Mouse (Mus musculus) WW6 (cell line): ENCODE measurements at regions not wholly inside any gene's neighbourhood (a gene's known extent, or its start where the extent isn't known, plus 50 kb on each side); places are given as distances from the start of the nearest gene placed in this dataset.

Source experiments
- DNase-seq: peaks from one replicate; pipeline ENCODE4 v3.0.0-alpha.2; 2013; ENCODE audit warnings: low read depth, low spot score

- no peak for DNase-seq
Measured at GRCm38 (mm10) chr11:38224300-38224699, 988.5 kb upstream of the Tenm2 start.

- no peak for DNase-seq
Measured at GRCm38 (mm10) chr11:38203347-38203746, 967.6 kb upstream of the Tenm2 start.

- DNase-seq, result no peak
Measured at GRCm38 (mm10) chr11:38201136-38201741, 965.5 kb upstream of the Tenm2 start.

- DNase-seq, result no peak
Measured at GRCm38 (mm10) chr11:38193719-38194118, 958.0 kb upstream of the Tenm2 start.

GRCm38 (mm10) chr11:38191895-38192547 is 956.3 kb upstream of the Tenm2 start:
- DNase-seq, result no peak

- no peak for DNase-seq
Measured at GRCm38 (mm10) chr11:38191437-38191836, 955.7 kb upstream of the Tenm2 start.

- DNase-seq, result no peak
Measured at GRCm38 (mm10) chr11:38170721-38171120, 935.0 kb upstream of the Tenm2 start.

- no peak for DNase-seq
Measured at GRCm38 (mm10) chr11:38158310-38158709, 922.5 kb upstream of the Tenm2 start.

- DNase-seq, result no peak
Measured at GRCm38 (mm10) chr11:38156944-38157343, 921.2 kb upstream of the Tenm2 start.

GRCm38 (mm10) chr11:38155706-38156105 is 919.9 kb upstream of the Tenm2 start:
- DNase-seq, result no peak

- no peak for DNase-seq
Measured at GRCm38 (mm10) chr11:38143436-38143835, 907.7 kb upstream of the Tenm2 start.

- DNase-seq, result no peak
Measured at GRCm38 (mm10) chr11:38128851-38129250, 893.1 kb upstream of the Tenm2 start.

GRCm38 (mm10) chr11:38123789-38124330 is 888.1 kb upstream of the Tenm2 start:
- no peak for DNase-seq

GRCm38 (mm10) chr11:38122474-38122873 is 886.7 kb upstream of the Tenm2 start:
- no peak for DNase-seq

GRCm38 (mm10) chr11:38121051-38121616 is 885.4 kb upstream of the Tenm2 start:
- peak; percentile 66 for DNase-seq

GRCm38 (mm10) chr11:38117741-38118140 is 882.0 kb upstream of the Tenm2 start:
- no peak for DNase-seq

- DNase-seq, result no peak
Measured at GRCm38 (mm10) chr11:38092202-38092601, 856.4 kb upstream of the Tenm2 start.

GRCm38 (mm10) chr11:38075171-38075732 is 839.5 kb upstream of the Tenm2 start:
- DNase-seq, result no peak

GRCm38 (mm10) chr11:38069635-38070034 is 833.9 kb upstream of the Tenm2 start:
- DNase-seq, result no peak

- no peak for DNase-seq
Measured at GRCm38 (mm10) chr11:38067682-38068081, 831.9 kb upstream of the Tenm2 start.

- no peak for DNase-seq
Measured at GRCm38 (mm10) chr11:38066091-38066490, 830.3 kb upstream of the Tenm2 start.

GRCm38 (mm10) chr11:38060105-38060504 is 824.3 kb upstream of the Tenm2 start:
- no peak for DNase-seq

GRCm38 (mm10) chr11:38058896-38059295 is 823.1 kb upstream of the Tenm2 start:
- DNase-seq, result no peak
